Mouse (Mus musculus): ENCODE results near the gene Vmn2r29. TPM values are rescaled to one million over a fixed set of nuclear protein-coding genes. Genes with fewer than 3 reads are reported as not detected.
"Not testable (repeated sequence)": the region's sequence is repeated elsewhere in the genome, so short reads cannot be mapped to it uniquely, and the experiment has no call there.

The Vmn2r29 gene
- under 1 TPM in 1 of 2 experiments, not detected in 1; 0.16 TPM for total RNA-seq (2021)

DNA sequence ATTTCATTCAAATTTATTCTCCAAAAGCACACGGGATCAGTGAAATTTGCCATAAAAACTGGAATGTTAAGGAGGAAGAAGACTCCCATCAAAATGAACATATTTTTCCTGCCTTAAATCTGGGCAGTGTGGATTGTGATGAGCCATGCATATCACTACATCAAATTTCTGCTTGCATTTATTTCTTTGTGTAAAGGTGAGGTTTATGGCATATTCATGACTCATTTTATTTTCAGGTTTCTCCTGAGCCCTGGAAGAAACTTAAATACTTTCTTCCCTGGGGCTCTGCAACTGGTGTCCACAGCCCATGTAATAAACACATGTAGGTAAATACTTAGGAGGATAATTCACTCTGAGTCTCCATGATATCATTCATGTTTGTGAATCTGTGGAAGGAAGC is at the start of gene Vmn2r29:
TSS of gene Vmn2r29 (minus strand) at position 101 of the 400 bp plus-strand sequence.
- DNase-seq (ENCODE audit: low spot score); intact Hi-C loops (cut with DNase I): not testable (repeated sequence)

DNA sequence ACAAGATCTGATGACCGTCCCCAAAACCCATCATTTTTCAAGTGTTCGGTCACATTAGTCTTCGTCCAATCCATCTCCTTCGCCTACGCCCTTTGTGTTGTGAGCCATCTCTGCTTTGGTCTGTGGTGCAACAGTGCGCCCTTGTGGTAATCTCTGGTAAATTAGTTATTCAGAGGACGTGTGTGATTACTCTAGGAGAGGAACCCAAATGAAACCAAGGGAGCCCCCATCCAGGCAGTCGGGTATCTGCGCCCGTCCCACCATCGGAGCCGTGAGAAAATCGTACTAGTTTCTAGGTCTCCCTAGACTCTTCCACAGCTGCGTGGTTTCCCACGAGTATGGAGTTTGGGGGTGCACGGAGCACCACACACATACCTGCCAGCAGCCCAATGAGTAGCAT is 48.5 kb upstream of the Vmn2r29 start:
- intact Hi-C loops (cut with DNase I): loop anchor here (10.0 kb wide), 2 partner anchors 171 to 1011 kb away; partner anchors contain the start of genes Zfp667 and Zfp954
- no peak for DNase-seq (ENCODE audit: low spot score)

DNA sequence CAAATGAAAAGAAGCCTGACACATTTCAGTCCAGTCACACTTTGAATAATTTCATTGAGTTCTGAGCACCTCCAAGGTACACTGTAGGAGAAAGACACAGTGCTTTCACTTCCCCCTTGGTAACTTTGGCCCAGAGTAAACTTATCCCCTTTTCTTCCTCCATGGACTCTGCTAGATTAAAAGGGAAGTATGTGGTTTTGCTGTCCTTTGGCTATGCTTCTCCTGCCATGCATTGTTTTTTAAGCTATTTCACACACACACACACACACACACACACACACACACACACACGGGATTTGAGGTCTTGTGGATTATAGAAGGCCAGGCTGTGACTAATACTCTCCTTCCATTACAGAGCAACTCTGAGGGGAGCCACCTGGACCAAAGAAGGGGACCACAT is 34.3 kb upstream of the Vmn2r29 start:
- intact Hi-C loops (cut with DNase I): loop anchor here (10.0 kb wide), 1 partner anchor 917 kb away; the partner anchor contains the start of gene Zfp78

DNA sequence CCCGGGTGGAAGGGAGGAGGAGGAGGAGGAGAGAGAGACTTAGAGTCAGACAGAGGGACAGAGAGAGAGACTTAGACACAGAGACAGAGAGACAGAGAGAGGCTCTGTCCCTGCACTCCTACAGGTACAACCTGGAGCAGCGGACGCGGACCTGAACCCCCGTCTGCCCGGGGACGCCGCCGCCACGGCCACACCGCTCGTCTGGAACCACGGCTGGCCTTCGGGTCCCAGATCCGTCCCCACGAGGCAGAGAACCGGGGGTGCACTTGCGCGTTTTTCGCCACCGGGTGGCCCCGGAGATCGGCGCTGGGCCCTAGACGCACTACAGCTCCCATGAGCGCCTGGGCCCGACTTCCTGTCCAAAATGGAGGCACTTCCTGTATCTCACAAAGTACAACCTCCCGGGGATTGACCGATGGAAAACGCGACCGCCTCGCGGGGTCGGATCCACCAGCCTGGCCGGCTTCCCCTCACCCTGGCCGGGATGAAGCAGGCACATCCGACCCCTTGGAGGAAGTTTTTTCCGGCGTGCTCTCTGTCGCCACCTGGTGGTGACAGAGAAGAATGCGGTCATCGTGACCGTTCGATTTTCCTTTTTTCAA is 30.9 kb upstream of the Vmn2r29 start, which contains the start of gene Gm45844:
TSS of gene Gm45844 (minus strand) at position 324 of the 602 bp plus-strand sequence.
- intact Hi-C loops (cut with DNase I): loop anchor here (2.0 kb wide), 1 partner anchor 337 kb away; no protein-coding TSS in a partner anchor

More for the DNA sequence above, 34.3 kb upstream of the Vmn2r29 start:
- DNase-seq (ENCODE audit: low spot score): no peak

DNA sequence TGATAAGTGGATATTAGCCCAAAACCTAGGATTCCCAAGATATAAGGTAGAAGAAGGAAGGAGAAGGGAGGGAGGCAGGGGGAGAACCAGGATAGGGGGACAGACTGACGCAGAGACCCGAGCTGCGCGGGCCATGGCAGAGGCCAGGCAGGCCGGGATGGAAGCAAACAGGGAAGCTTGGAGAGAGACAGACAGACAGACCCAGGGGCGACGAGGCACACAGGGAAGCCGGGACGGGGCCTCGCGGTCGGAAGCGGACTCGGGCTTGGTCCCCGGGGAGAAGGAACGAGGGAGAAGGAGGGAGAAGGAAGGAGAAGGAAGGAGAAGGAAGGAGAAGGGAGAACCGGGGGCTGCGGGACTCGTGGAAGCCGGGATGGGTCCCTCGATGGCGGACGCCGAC is 30.4 kb upstream of the Vmn2r29 start:
- DNase-seq (ENCODE audit: low spot score); intact Hi-C loops (cut with DNase I): not testable (repeated sequence)

More for the DNA sequence above, 30.9 kb upstream of the Vmn2r29 start, which contains the start of gene Gm45844:
- peak; percentile 89 for DNase-seq (ENCODE audit: low spot score)

DNA sequence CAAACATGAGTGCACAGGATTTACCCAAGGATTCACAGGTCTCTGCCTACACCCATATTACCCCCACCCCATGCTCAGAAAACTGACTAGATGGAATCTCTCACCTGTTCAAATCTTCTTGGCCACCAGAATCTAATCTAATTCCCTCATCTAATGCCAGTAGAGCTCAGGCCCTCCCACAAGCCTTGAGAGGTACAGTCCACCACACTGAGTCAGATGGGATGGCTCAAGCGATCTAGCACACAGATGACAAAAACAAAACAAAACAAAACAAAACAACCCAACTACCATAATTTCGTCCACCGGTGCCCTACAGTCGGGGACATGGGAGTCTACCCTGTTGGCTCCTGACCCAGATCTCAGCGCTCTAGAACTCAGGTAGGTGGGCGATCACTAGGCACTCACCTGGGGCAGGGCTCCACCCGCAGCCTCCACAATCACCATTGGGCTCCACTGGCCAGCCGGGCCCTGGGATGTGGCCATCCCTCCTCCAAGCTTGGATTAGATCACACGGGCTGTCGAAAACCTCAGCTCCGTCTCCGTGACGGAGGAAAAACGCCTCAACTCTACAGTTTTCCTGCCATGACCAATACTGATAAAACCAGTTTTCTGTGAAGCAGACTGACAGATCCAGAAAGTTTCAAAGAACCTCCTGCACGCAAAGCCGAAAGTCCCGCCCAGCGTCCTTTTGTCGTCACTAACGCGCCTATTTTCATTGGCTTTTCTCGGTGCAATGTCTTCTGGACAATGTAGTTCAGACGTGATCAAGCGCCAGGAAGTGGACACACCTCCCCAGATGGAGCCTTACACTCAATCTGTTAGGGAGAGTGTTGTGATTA is 37.6 kb downstream of the Vmn2r29 start, which contains the start of gene Zfp772:
TSS of gene Zfp772 (minus strand) at position 686 of the 839 bp plus-strand sequence.
- peak; percentile 18 for DNase-seq (ENCODE audit: low spot score)
- intact Hi-C loops (cut with DNase I): not testable (repeated sequence)

DNA sequence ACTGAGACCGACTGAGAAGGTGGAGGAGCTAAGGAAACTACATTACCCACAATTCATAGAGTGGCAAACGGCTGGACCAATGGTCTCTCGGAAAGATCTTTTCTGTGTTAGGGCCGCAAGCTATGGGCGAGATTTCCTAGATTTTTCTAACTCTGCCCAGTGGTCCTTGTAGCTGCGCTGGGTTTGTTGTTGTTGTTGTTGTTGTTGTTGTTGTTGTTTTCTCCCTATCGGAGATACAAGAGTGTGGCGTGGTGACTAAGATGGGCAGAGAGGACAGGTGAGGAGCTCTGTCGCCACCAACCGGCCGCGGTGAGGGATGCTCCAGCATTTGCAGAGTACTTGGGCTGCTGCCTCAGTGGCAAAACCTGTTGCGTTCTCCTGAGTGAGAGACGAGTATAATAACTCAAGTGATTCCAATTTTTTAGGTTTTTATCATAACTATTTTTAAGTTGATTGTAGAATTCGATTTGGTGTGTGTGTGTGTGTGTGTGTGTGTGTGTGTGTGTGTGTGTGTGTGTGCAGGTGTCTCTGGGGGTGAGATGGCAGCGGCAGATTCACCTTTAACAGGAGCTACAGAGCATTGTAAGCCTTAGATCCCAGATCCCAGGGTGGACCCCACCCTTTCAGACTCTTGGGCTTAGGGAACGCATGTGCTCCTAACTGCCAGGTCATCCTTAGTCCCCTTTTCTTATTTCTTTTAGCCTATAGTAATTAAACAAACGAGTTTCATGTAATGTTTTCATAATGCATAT is 58.8 kb downstream of the Vmn2r29 start:
- no peak for DNase-seq (ENCODE audit: low spot score)
- intact Hi-C loops (cut with DNase I): loop anchor here (5.0 kb wide), 1 partner anchor 251 kb away; no protein-coding TSS in a partner anchor

DNA sequence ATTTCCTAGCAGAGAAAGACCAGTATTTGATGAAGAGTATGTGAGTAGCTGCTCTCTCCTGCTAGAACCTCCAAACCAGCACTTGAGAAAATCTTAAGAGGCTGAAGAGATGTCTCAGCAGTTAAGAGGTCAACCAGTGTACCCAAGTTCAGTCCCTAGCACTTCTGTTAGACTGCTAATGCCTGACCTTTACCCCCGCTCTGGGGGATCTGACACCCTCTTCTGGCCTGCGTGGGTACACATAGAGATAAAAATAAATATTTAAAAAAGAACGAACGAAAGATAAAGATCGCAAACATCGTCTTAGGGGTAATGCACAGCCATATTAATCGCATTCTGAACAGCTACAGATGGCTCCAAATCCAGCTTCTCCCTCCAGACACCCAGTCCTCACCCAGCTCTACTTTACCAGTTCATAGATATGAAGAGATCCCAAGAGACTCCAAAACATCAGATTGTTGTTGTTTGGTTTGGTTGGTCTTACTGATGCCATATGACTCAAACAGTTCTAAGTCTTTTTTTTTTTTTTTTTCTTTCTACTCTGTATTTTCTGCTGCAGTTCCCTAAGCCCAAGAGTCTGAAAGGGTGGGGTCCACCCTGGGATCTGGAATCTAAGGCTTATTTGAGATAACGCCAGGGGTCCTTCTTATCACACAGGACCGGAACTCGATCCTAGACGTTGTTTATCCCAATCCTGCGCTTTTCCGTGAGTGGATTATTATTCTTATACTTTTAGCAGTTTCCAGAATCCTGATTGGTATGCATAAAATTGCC is 59.5 kb downstream of the Vmn2r29 start:
- DNase-seq (ENCODE audit: low spot score): no peak
- intact Hi-C loops (cut with DNase I): loop anchor here (5.0 kb wide), 1 partner anchor 250 kb away; no protein-coding TSS in a partner anchor

DNA sequence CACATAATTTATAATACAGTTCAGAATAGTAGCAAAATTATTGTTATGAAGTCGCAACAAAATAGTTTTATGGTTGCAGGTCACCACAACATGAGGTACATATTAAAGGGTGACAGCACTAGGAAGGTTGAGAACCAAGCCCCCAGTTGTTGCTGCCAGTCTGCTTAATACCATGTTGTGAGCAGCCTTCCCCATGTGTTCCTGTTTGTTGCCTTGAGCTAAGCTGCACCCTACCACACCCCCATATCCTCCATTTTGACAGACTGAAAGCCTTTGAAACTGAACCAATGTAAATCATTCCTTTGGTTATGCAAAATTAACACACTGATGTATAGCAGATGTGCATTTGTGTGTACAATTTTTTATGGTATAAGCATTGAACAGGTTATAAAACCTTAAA is 61.2 kb downstream of the Vmn2r29 start:
- DNase-seq (ENCODE audit: low spot score): no peak
- intact Hi-C loops (cut with DNase I): loop anchor here (5.0 kb wide), 1 partner anchor 249 kb away; no protein-coding TSS in a partner anchor

Other genes starting within 250 kb of the Vmn2r29 start
- gene Zfp954, start 125.8 kb downstream of the Vmn2r29 start, total RNA-seq (2021): 1 to 10 TPM; 3.0 to 3.7 TPM
- gene Zfp773, start 110.6 kb downstream of the Vmn2r29 start, total RNA-seq (2021): under 1 TPM; 0.18 to 0.39 TPM
- gene Zfp418, start 76.0 kb downstream of the Vmn2r29 start, total RNA-seq (2021): 1 to 10 TPM; 1.7 to 2.1 TPM
- 1 to 10 TPM; 1.7 to 2.2 TPM for gene Zfp772, start 37.3 kb downstream of the Vmn2r29 start, total RNA-seq (2021)
- 1 to 10 TPM in 1 of 2 experiments, under 1 TPM in 1; 0.78 to 2.3 TPM for gene Gm45844, start 31.0 kb upstream of the Vmn2r29 start, total RNA-seq (2021)
- 10 to 100 TPM; 51.0 to 58.5 TPM for gene Clcn4, start 53.5 kb upstream of the Vmn2r29 start, total RNA-seq (2021)
- gene Vmn2r30, start 90.3 kb upstream of the Vmn2r29 start, total RNA-seq (2021): not detected
- gene Gm45783, start 127.2 kb upstream of the Vmn2r29 start, total RNA-seq (2021): not detected
- gene Vmn2r31, start 152.4 kb upstream of the Vmn2r29 start, total RNA-seq (2021): not detected
- gene Vmn2r32, start 232.7 kb upstream of the Vmn2r29 start, total RNA-seq (2021): not detected

All from heart, postnatal 25 days (tissue).